Mouse (Mus musculus) limb, embryonic 13.5 days (tissue): ENCODE results near the gene Srsf4. TPM values are rescaled to one million over a fixed set of nuclear protein-coding genes. Genes with fewer than 3 reads are reported as not detected.

ENCODE experiments used
- ATAC-seq: fragments of 200-750 bp; cut with Nextera tagmentation; 2 replicates; pipeline ENCODE4 v1.8.0; 2017; ENCODE audit warnings: low read depth, moderate number of reproducible peaks, moderate TSS enrichment; ENCODE audit not compliant: low FRiP score
- H3K27ac ChIP-seq: fragments of 300-500 bp; sonication (generic); 2 replicates; pipeline ENCODE4 v1.5.1; 2015; ENCODE audit warnings: inconsistent platforms, mild to moderate bottlenecking, moderate library complexity
- H3K27me3 ChIP-seq: fragments of 300-500 bp; sonication (generic); 2 replicates; pipeline ENCODE4 v1.6.1; 2015; ENCODE audit warnings: mild to moderate bottlenecking, inconsistent platforms
- H3K36me3 ChIP-seq: fragments of 300-500 bp; sonication (generic); 2 replicates; pipeline ENCODE4 v1.6.1; 2015; ENCODE audit warnings: inconsistent platforms, mild to moderate bottlenecking, moderate library complexity
- H3K4me1 ChIP-seq: fragments of 300-500 bp; sonication (generic); 2 replicates; pipeline ENCODE4 v1.6.1; 2015; ENCODE audit warnings: inconsistent platforms
- H3K4me2 ChIP-seq: fragments of 300-500 bp; sonication (generic); replicated peaks from 2 replicates; pipeline ENCODE4 v1.6.1; 2015; ENCODE audit warnings: inconsistent platforms, mild to moderate bottlenecking, moderate library complexity
- H3K4me3 ChIP-seq: fragments of 300-500 bp; sonication (generic); 2 replicates; pipeline ENCODE4 v1.5.1; 2015; ENCODE audit warnings: moderate library complexity, mild to moderate bottlenecking, inconsistent platforms
- H3K9ac ChIP-seq: fragments of 300-500 bp; sonication (generic); 2 replicates; pipeline ENCODE4 v1.6.1; 2015; ENCODE audit warnings: mild to moderate bottlenecking, inconsistent platforms
- H3K9me3 ChIP-seq: fragments of 300-500 bp; sonication (generic); 2 replicates; pipeline ENCODE4 v1.6.1; 2016; ENCODE audit warnings: inconsistent platforms
- WGBS: fragments of 180-500 bp; shearing (Covaris S2); methylation state at CpG from one replicate; pipeline ENCODE4 v1.1.7; 2015; 5-methylcytosine and 5-hydroxymethylcytosine counted together
- polyA plus RNA-seq: library from polyadenylated mRNA; unstranded; fragments of >200 nt; fragmentation: Nextera tagmentation; extraction: Ambion mirVana; gene quantifications from 2 replicates; pipeline ENCODE4 v1.2.1, GENCODE M21; 2015

Srsf4 gene
- polyA plus RNA-seq, 1 experiment from 2014 or later, result 123 TPM

- Histone ChIP-seq H3K4me1 (peaks cover 66% of the 10 kb centered on the region), H3K27me3 (no peaks in the 10 kb centered on the region), H3K27ac (no peak overlapping the region), H3K9ac (no peak overlapping the region), H3K36me3 (no peaks in the 10 kb centered on the region), H3K4me3 (no peak overlapping the region), H3K9me3 (no peaks in the 10 kb centered on the region), H3K4me2 (no peak overlapping the region)
- no peak for ATAC-seq
- 58% methylated on average over 2 of the region's 2 CpGs for WGBS
Observed at GRCm38 (mm10) chr4:131876836-131877235, 3.4 kb downstream of the Srsf4 start.

GRCm38 (mm10) chr4:131879692-131880091, 6.3 kb downstream of the Srsf4 start:
- WGBS, result 73% methylated on average over 1 of the region's 1 CpGs

GRCm38 (mm10) chr4:131881306-131881705, 7.9 kb downstream of the Srsf4 start:
- Histone ChIP-seq H3K4me3 (no peak overlapping the region), H3K27me3 (no peaks in the 10 kb centered on the region), H3K36me3 (peaks cover 16% of the 10 kb centered on the region), H3K4me2 (no peak overlapping the region), H3K9ac (no peak overlapping the region), H3K9me3 (no peaks in the 10 kb centered on the region), H3K27ac (no peak overlapping the region), H3K4me1 (peaks cover 52% of the 10 kb centered on the region)
- ATAC-seq, result no peak
- WGBS, result 85% methylated on average over 7 of the region's 7 CpGs

More at GRCm38 (mm10) chr4:131879692-131880091, 6.3 kb downstream of the Srsf4 start:
- H3K27me3 ChIP-seq, result no peaks in the 10 kb centered on the region
- no peaks in the 10 kb centered on the region for H3K9me3 ChIP-seq
- H3K9ac ChIP-seq, result no peak overlapping the region
- no peak overlapping the region for H3K4me2 ChIP-seq
- H3K36me3 ChIP-seq, result no peaks in the 10 kb centered on the region; the same call in 1 of the 2 replicates
- H3K27ac ChIP-seq, result no peak overlapping the region
- no peak overlapping the region for H3K4me3 ChIP-seq
- ATAC-seq, result no peak
- peaks cover 68% of the 10 kb centered on the region for H3K4me1 ChIP-seq

GRCm38 (mm10) chr4:131883571-131883970, 10.2 kb downstream of the Srsf4 start:
- Histone ChIP-seq H3K27ac (no peak overlapping the region), H3K9ac (no peak overlapping the region), H3K4me1 (peaks cover 35% of the 10 kb centered on the region), H3K27me3 (no peaks in the 10 kb centered on the region), H3K4me3 (no peak overlapping the region), H3K4me2 (no peak overlapping the region), H3K36me3 (peaks cover 24% of the 10 kb centered on the region), H3K9me3 (no peaks in the 10 kb centered on the region)
- 74% methylated on average over 6 of the region's 6 CpGs for WGBS
- ATAC-seq, result no peak

GRCm38 (mm10) chr4:131885376-131885775, 12.0 kb downstream of the Srsf4 start:
- Histone ChIP-seq H3K9me3 (no peaks in the 10 kb centered on the region), H3K9ac (no peak overlapping the region), H3K27ac (no peak overlapping the region), H3K36me3 (peaks cover 24% of the 10 kb centered on the region), H3K4me2 (no peak overlapping the region), H3K4me1 (peaks cover 39% of the 10 kb centered on the region), H3K4me3 (no peak overlapping the region), H3K27me3 (no peaks in the 10 kb centered on the region)
- ATAC-seq, result no peak
- WGBS, result 74% methylated on average over 6 of the region's 6 CpGs

GRCm38 (mm10) chr4:131888564-131888963, 15.1 kb downstream of the Srsf4 start:
- no peak overlapping the region for H3K27ac ChIP-seq
- H3K4me2 ChIP-seq, result no peak overlapping the region
- no peaks in the 10 kb centered on the region for H3K9me3 ChIP-seq
- ATAC-seq, result no peak
- no peaks in the 10 kb centered on the region for H3K27me3 ChIP-seq
- 80% methylated on average over 1 of the region's 1 CpGs for WGBS
- no peak overlapping the region for H3K4me3 ChIP-seq
- peaks cover 19% of the 10 kb centered on the region for H3K4me1 ChIP-seq
- no peak overlapping the region for H3K9ac ChIP-seq
- H3K36me3 ChIP-seq, result peaks cover 47% of the 10 kb centered on the region

- H3K4me3 ChIP-seq, result no peak overlapping the region
- no peak overlapping the region for H3K27ac ChIP-seq
- H3K36me3 ChIP-seq, result peaks cover 54% of the 10 kb centered on the region
- no peaks in the 10 kb centered on the region for H3K9me3 ChIP-seq
- H3K4me2 ChIP-seq, result no peak overlapping the region
- peaks cover 17% of the 10 kb centered on the region for H3K4me1 ChIP-seq
- 91% methylated on average over 3 of the region's 3 CpGs for WGBS
- no peak overlapping the region for H3K9ac ChIP-seq
- H3K27me3 ChIP-seq, result no peaks in the 10 kb centered on the region
- no peak for ATAC-seq
Observed at GRCm38 (mm10) chr4:131890692-131891091, 17.3 kb downstream of the Srsf4 start.

GRCm38 (mm10) chr4:131897109-131897508, 23.7 kb downstream of the Srsf4 start:
- H3K9ac ChIP-seq, result no peak overlapping the region
- no peak for ATAC-seq
- WGBS, result 96% methylated on average over 5 of the region's 5 CpGs
- no peak overlapping the region for H3K4me3 ChIP-seq
- H3K9me3 ChIP-seq, result 0 out of 2 replicates have a peak, but pooled peaks cover 3% of the 10 kb centered on the region
- peaks cover 83% of the 10 kb centered on the region for H3K36me3 ChIP-seq
- no peak overlapping the region for H3K4me2 ChIP-seq
- no peaks in the 10 kb centered on the region for H3K4me1 ChIP-seq
- no peaks in the 10 kb centered on the region for H3K27me3 ChIP-seq
- H3K27ac ChIP-seq, result no peak overlapping the region

- Histone ChIP-seq H3K4me1 (no peaks in the 10 kb centered on the region), H3K27me3 (no peaks in the 10 kb centered on the region), H3K9ac (no peak overlapping the region), H3K4me3 (no peak overlapping the region), H3K9me3 (0 out of 2 replicates have a peak, but pooled peaks cover 3% of the 10 kb centered on the region), H3K27ac (no peak overlapping the region), H3K4me2 (no peak overlapping the region), H3K36me3 (peaks cover 83% of the 10 kb centered on the region)
- 96% methylated on average over 8 of the region's 8 CpGs for WGBS
- no peak for ATAC-seq
Observed at GRCm38 (mm10) chr4:131897787-131898186, 24.4 kb downstream of the Srsf4 start.

- Histone ChIP-seq H3K36me3 (peaks cover 77% of the 10 kb centered on the region), H3K9me3 (0 out of 2 replicates have a peak, but pooled peaks cover 3% of the 10 kb centered on the region), H3K9ac (no peak overlapping the region), H3K4me2 (no peak overlapping the region), H3K27ac (no peak overlapping the region), H3K4me1 (no peaks in the 10 kb centered on the region), H3K4me3 (no peak overlapping the region), H3K27me3 (no peaks in the 10 kb centered on the region)
- 87% methylated on average over 12 of the region's 12 CpGs for WGBS
- ATAC-seq, result no peak
Observed at GRCm38 (mm10) chr4:131898503-131899179, 25.2 kb downstream of the Srsf4 start.

GRCm38 (mm10) chr4:131899180-131899554, 25.8 kb downstream of the Srsf4 start:
- Histone ChIP-seq H3K9me3 (0 out of 2 replicates have a peak, but pooled peaks cover 3% of the 10 kb centered on the region), H3K27me3 (no peaks in the 10 kb centered on the region), H3K9ac (no peak overlapping the region), H3K36me3 (peaks cover 76% of the 10 kb centered on the region), H3K27ac (no peak overlapping the region), H3K4me2 (no peak overlapping the region), H3K4me3 (no peak overlapping the region), H3K4me1 (no peaks in the 10 kb centered on the region)
- ATAC-seq, result no peak
- 78% methylated on average over 6 of the region's 6 CpGs for WGBS

- H3K27ac ChIP-seq, result no peak overlapping the region
- no peak for ATAC-seq
- H3K4me1 ChIP-seq, result no peaks in the 10 kb centered on the region
- H3K27me3 ChIP-seq, result no peaks in the 10 kb centered on the region
- peaks cover 82% of the 10 kb centered on the region for H3K36me3 ChIP-seq
- 84% methylated on average over 15 of the region's 15 CpGs for WGBS
- no peak overlapping the region for H3K4me3 ChIP-seq
- H3K9ac ChIP-seq, result no peak overlapping the region
- H3K9me3 ChIP-seq, result 0 out of 2 replicates have a peak, but pooled peaks cover 3% of the 10 kb centered on the region
- H3K4me2 ChIP-seq, result no peak overlapping the region
Observed at GRCm38 (mm10) chr4:131901090-131901489, 27.7 kb downstream of the Srsf4 start.

- Histone ChIP-seq H3K9ac (no peak overlapping the region), H3K27ac (no peak overlapping the region), H3K27me3 (no peaks in the 10 kb centered on the region), H3K9me3 (no peaks in the 10 kb centered on the region), H3K36me3 (peaks cover 57% of the 10 kb centered on the region), H3K4me2 (no peak overlapping the region), H3K4me1 (peaks cover 2% of the 10 kb centered on the region; the same call in 1 of the 2 replicates), H3K4me3 (no peak overlapping the region)
- WGBS, result 53% methylated on average over 8 of the region's 8 CpGs
- no peak for ATAC-seq
Observed at GRCm38 (mm10) chr4:131904478-131904877, 31.1 kb downstream of the Srsf4 start.
